Mouse (Mus musculus): Measurements from ENCODE around the gene Macf1.
"Not testable (repeated sequence)": the region's sequence is repeated elsewhere in the genome, so short reads cannot be mapped to it uniquely, and the experiment has no call there.

Macf1 gene

DNA sequence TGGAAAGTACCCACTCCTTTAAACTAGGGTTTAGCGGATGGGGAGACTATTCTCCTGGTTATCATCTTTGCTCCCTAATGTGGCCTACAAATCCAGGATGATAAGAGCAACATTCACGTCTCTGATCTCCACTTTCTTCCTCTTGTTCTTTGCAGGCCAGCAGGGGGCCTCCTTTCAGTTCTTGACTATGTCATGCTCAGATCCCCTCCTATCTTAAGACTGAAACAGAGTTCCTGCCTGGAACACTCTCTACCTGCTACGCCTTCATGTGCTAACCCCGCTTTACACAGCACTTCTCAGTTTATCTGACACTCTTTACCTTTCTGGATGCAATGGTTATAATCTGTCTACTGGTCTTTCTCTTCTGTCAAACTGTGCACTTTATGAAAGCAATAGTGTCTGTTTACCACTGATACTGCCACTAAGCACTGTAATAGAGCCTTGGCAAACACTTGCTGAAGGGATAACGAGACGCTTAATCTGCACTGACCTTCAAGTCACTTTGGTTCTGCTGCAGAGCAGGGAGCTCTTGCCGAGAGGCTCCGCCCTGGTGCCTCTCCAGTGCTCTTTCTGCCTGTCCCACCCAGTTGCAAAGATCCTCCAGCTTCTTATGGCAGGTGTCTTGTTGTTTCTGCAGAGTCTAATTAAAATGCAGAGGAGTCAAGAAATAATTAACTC lies 223.4 kb downstream of the Macf1 start:
- no peak overlapping the region for H3K4me3 ChIP-seq (replicated peaks; ENCODE audit: low read length)
- TF ChIP-seq NANOG (IDR thresholded peaks at IDR 0.05; ENCODE audit: borderline replicate concordance, low read length) (no peak), CTCF (conservative IDR thresholded peaks at IDR 0.05; ENCODE audit: low read length) (no peak; the same call in 1 of the 2 replicates), POU5F1 (IDR thresholded peaks at IDR 0.05; ENCODE audit: borderline replicate concordance, low read length) (no peak)
- no peaks in the 10 kb centered on the region for H3K27me3 ChIP-seq (ENCODE audit: insufficient read depth, low read length)
- no peaks in the 10 kb centered on the region for H3K9me3 ChIP-seq (ENCODE audit: low read length)
- peaks cover 24% of the 10 kb centered on the region for H3K4me1 ChIP-seq (replicated peaks; ENCODE audit: low read depth, low read length)
- H3K36me3 ChIP-seq (ENCODE audit: insufficient read depth, low read length): peaks cover 97% of the 10 kb centered on the region

DNA sequence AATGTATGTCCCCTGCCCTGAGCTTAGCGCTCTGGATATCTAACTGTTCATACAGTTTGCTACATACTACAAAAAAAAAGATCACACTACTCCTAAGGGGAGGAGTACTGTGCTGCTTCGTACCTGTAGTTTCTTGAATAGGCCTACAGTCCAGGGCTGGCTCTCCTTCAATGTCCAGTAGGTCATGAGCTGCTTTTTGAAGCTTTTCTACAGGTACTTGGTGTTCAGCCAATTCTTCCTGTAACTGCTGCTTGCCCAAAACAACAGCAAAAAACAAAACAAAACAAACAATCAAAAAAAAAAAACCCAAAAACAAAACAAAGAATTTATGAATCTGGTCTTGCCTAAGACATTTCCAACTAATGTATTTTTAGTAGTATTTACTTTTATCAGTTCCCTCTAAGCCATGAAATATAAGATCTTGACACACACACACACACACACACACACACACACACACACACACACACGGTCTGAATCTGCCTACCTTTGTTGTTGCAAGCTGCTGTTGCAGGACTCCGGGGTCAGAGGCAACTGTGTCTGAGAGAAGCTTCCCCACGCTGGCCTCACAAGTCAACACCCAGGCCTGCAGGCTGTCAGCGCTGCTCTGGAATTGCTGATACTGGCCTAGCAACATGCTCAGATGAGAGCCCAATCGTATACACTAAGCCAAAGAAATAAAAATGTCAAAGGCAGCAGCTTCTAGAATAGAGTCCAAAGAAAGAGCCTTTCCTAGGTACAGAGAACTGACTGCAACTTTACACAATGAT lies 229.1 kb downstream of the Macf1 start:
- H3K4me1 ChIP-seq (replicated peaks; ENCODE audit: low read depth, low read length): no peaks in the 10 kb centered on the region
- no peak overlapping the region for H3K4me3 ChIP-seq (replicated peaks; ENCODE audit: low read length)
- no peaks in the 10 kb centered on the region for H3K9me3 ChIP-seq (ENCODE audit: low read length)
- peaks cover 95% of the 10 kb centered on the region for H3K36me3 ChIP-seq (ENCODE audit: insufficient read depth, low read length)
- TF ChIP-seq NANOG (IDR thresholded peaks at IDR 0.05; ENCODE audit: borderline replicate concordance, low read length) (no peak), CTCF (conservative IDR thresholded peaks at IDR 0.05; ENCODE audit: low read length) (no peak)
- H3K27me3 ChIP-seq (ENCODE audit: insufficient read depth, low read length): no peaks in the 10 kb centered on the region

DNA sequence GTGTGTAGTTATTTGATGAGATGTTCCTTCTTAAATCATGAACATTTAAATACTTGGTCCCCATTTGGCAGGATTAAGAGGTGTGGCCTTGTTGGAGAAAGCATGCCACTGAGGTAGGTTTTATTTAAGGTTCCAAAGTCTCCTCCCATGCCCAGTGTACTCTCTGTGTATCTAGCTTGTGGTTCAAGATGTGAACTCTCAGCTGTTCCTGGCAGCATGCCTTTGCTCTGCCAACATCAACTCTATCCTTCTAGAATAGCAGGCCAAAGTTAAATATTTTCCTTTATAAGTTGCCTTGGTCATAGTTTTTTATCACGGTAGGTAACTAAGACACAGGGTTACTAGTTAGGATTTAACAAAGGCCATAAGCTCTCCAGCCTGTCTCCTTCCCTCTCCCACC lies 230.4 kb downstream of the Macf1 start:
- no peaks in the 10 kb centered on the region for H3K27me3 ChIP-seq (ENCODE audit: insufficient read depth, low read length)
- no peak for TF ChIP-seq CTCF (conservative IDR thresholded peaks at IDR 0.05; ENCODE audit: low read length)
- no peak for TF ChIP-seq NANOG (IDR thresholded peaks at IDR 0.05; ENCODE audit: borderline replicate concordance, low read length)
- no peak for TF ChIP-seq POU5F1 (IDR thresholded peaks at IDR 0.05; ENCODE audit: borderline replicate concordance, low read length)
- peaks cover 95% of the 10 kb centered on the region for H3K36me3 ChIP-seq (ENCODE audit: insufficient read depth, low read length)
- H3K4me1 ChIP-seq (replicated peaks; ENCODE audit: low read depth, low read length): no peaks in the 10 kb centered on the region
- no peak overlapping the region for H3K4me3 ChIP-seq (replicated peaks; ENCODE audit: low read length)
- no peaks in the 10 kb centered on the region for H3K9me3 ChIP-seq (ENCODE audit: low read length)

DNA sequence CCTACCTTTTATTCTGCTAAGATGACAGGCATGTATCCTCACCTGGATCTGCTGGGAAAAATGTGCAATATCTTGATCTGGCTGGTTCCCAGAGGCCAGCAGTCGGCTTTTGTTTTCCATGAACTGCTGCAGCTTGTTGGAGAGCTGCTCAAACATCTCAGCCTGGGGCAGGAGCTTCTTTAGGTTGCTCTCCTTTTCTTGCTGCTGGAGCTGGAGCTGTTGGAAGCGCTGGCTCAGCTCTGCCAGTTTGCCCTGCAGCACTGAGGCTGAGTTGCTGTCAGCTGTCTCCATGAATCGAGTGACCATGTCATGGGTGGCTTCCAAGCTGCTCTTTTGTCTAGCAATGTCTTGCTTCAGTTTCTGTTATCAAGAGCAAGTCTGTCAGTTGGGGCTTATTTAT lies 232.2 kb downstream of the Macf1 start:
- no peak for TF ChIP-seq CTCF (conservative IDR thresholded peaks at IDR 0.05; ENCODE audit: low read length)
- TF ChIP-seq POU5F1 (IDR thresholded peaks at IDR 0.05; ENCODE audit: borderline replicate concordance, low read length): no peak
- no peak for TF ChIP-seq NANOG (IDR thresholded peaks at IDR 0.05; ENCODE audit: borderline replicate concordance, low read length)
- no peaks in the 10 kb centered on the region for H3K27me3 ChIP-seq (ENCODE audit: insufficient read depth, low read length)
- H3K4me3 ChIP-seq (replicated peaks; ENCODE audit: low read length): no peak overlapping the region
- H3K4me1 ChIP-seq (replicated peaks; ENCODE audit: low read depth, low read length): no peaks in the 10 kb centered on the region
- no peaks in the 10 kb centered on the region for H3K9me3 ChIP-seq (ENCODE audit: low read length)
- peaks cover 95% of the 10 kb centered on the region for H3K36me3 ChIP-seq (ENCODE audit: insufficient read depth, low read length)

DNA sequence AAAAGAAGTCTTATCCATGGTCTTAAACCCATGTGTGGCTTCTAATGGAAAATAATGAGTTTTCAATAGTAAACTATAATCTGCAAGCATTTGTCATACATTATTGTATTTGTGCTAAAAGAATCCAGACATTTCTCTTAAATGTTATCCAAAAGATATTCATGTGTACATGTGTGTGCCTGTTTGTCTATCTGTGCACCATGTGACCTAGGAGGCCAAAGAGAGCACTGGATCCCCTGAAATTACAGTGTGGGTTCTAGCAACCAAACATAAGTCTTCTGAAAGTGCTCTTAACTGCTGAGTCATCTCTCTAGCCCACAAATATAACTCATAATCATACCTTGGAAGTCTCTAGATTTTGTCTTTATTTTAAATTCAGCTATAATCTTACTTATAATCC lies 234.9 kb downstream of the Macf1 start:
- Histone ChIP-seq H3K4me1 (replicated peaks; ENCODE audit: low read depth, low read length) (no peaks in the 10 kb centered on the region), H3K36me3 (ENCODE audit: insufficient read depth, low read length) (peaks cover 88% of the 10 kb centered on the region), H3K27me3 (ENCODE audit: insufficient read depth, low read length) (no peaks in the 10 kb centered on the region), H3K9me3 (ENCODE audit: low read length) (no peaks in the 10 kb centered on the region), H3K4me3 (replicated peaks; ENCODE audit: low read length) (no peak overlapping the region)
- TF ChIP-seq POU5F1 (IDR thresholded peaks at IDR 0.05; ENCODE audit: borderline replicate concordance, low read length): no peak
- TF ChIP-seq NANOG (IDR thresholded peaks at IDR 0.05; ENCODE audit: borderline replicate concordance, low read length): no peak
- no peak for TF ChIP-seq CTCF (conservative IDR thresholded peaks at IDR 0.05; ENCODE audit: low read length)

DNA sequence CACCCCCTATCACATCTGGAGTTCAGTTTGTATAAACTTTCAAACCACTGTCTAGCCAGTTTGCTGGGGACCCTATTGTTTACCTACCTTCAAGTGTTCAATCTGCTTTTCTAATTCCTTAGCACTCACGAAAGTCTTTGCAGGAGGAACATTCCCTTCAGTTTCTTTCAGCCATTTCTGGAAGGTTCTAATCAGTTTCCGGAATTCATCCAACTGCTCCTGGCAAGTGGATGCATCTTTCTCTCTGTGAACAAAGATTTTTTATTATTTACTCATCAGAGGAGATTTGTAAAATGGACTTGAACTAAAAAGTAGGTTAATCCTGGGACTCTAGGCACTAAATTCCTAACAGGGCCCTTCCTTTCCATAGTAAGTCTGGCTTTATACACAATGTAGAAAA lies 236.1 kb downstream of the Macf1 start:
- no peaks in the 10 kb centered on the region for H3K4me1 ChIP-seq (replicated peaks; ENCODE audit: low read depth, low read length)
- no peaks in the 10 kb centered on the region for H3K27me3 ChIP-seq (ENCODE audit: insufficient read depth, low read length)
- no peaks in the 10 kb centered on the region for H3K9me3 ChIP-seq (ENCODE audit: low read length)
- H3K36me3 ChIP-seq (ENCODE audit: insufficient read depth, low read length): peaks cover 82% of the 10 kb centered on the region
- TF ChIP-seq POU5F1 (IDR thresholded peaks at IDR 0.05; ENCODE audit: borderline replicate concordance, low read length) (no peak), CTCF (conservative IDR thresholded peaks at IDR 0.05; ENCODE audit: low read length) (no peak), NANOG (IDR thresholded peaks at IDR 0.05; ENCODE audit: borderline replicate concordance, low read length) (no peak)
- H3K4me3 ChIP-seq (replicated peaks; ENCODE audit: low read length): no peak overlapping the region

DNA sequence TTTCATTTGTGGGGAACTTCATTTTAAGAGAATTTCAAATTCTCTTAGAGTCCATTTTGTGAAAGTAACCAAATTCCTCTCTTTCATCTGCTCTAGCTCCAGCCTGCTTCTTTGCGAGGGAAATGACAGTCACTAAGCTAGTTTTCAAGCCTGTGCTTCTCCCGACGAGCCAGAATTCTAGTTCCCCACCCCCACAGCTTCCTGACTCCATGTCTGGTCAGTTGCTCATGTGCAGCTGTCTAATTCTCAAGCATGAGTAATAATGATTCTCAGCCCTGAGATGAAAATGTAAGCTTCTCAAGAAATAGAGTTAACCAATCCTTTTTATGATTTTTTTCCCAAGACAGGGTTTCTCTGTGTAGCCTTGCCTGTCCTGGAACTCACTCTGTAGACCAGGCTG lies 236.9 kb downstream of the Macf1 start:
- no peak for TF ChIP-seq CTCF (conservative IDR thresholded peaks at IDR 0.05; ENCODE audit: low read length)
- no peak for TF ChIP-seq NANOG (IDR thresholded peaks at IDR 0.05; ENCODE audit: borderline replicate concordance, low read length)
- TF ChIP-seq POU5F1 (IDR thresholded peaks at IDR 0.05; ENCODE audit: borderline replicate concordance, low read length): no peak
- no peaks in the 10 kb centered on the region for H3K4me1 ChIP-seq (replicated peaks; ENCODE audit: low read depth, low read length)
- no peaks in the 10 kb centered on the region for H3K27me3 ChIP-seq (ENCODE audit: insufficient read depth, low read length)
- peaks cover 80% of the 10 kb centered on the region for H3K36me3 ChIP-seq (ENCODE audit: insufficient read depth, low read length)
- H3K4me3 ChIP-seq (replicated peaks; ENCODE audit: low read length): no peak overlapping the region
- no peaks in the 10 kb centered on the region for H3K9me3 ChIP-seq (ENCODE audit: low read length)

DNA sequence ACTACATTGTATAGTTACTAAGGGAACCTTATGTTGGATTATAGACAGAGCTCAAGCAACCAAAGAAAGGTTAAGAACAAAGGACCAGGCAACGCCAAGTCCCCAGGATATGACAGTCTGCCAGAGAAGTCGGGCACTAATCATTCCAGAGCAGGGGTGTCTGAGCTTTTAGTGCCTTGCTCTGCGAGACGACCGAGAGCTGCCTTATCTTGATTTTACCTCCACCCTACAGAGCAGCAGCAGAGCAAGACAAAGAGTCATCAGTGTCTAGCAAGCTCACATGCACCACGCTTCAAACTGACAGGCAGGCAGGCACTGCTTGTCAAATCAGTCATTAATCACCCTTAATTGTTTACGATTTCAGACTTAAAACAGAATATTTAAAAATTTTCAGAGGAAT lies 237.4 kb downstream of the Macf1 start:
- Histone ChIP-seq H3K4me1 (replicated peaks; ENCODE audit: low read depth, low read length) (no peaks in the 10 kb centered on the region), H3K27me3 (ENCODE audit: insufficient read depth, low read length) (no peaks in the 10 kb centered on the region), H3K36me3 (ENCODE audit: insufficient read depth, low read length) (peaks cover 79% of the 10 kb centered on the region), H3K4me3 (replicated peaks; ENCODE audit: low read length) (no peak overlapping the region), H3K9me3 (ENCODE audit: low read length) (no peaks in the 10 kb centered on the region)
- TF ChIP-seq CTCF (conservative IDR thresholded peaks at IDR 0.05; ENCODE audit: low read length) (no peak), POU5F1 (IDR thresholded peaks at IDR 0.05; ENCODE audit: borderline replicate concordance, low read length) (no peak), NANOG (IDR thresholded peaks at IDR 0.05; ENCODE audit: borderline replicate concordance, low read length) (no peak)

DNA sequence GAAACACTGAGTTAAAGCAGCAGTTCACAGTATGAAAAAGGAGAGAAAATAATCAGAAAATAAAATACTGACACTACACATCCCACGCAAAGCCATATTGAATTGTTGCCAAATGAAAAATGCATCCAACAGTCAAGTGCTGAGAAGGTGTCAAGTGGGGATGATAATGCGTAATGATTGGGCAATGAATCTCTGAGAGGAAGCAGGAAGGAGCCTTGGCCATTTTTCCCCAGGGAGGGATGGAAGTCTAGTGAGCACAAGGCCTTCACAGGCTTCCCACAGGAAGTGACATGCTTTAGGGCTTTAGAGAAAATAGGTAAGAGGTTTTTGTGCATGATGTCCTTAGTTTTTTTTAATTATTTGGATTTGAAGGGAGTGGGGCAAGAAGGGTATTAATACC lies 237.9 kb downstream of the Macf1 start:
- H3K36me3 ChIP-seq (ENCODE audit: insufficient read depth, low read length): peaks cover 79% of the 10 kb centered on the region
- not testable (repeated sequence) for H3K27me3 ChIP-seq (ENCODE audit: insufficient read depth, low read length); H3K9me3 ChIP-seq (ENCODE audit: low read length); H3K4me1 ChIP-seq (replicated peaks; ENCODE audit: low read depth, low read length); H3K4me3 ChIP-seq (replicated peaks; ENCODE audit: low read length)

All from E14TG2a.4 (cell line).